Mouse (Mus musculus): ENCODE measurements around the gene Zfp84.

GRCm38 (mm10) chr7:29767058-29767686 is 1.2 kb upstream of the Zfp84 start:
- TF ChIP-seq CTCF (IDR thresholded peaks at IDR 0.05; ENCODE audit: low read depth), result no peak
- no peak for TF ChIP-seq EP300 (IDR thresholded peaks at IDR 0.05; ENCODE audit: low read depth)

Measured in heart, postnatal 0 days (tissue).